Mouse (Mus musculus) midbrain, embryonic 11.5 days (tissue): ENCODE measurements around the gene Gapdhs. TPM values are rescaled to one million over a fixed set of nuclear protein-coding genes. Genes with fewer than 3 reads are reported as not detected.

Experiments used
- ATAC-seq: fragments of 200-750 bp; cut with Nextera tagmentation; 2 replicates; pipeline ENCODE4 v1.8.0; 2017; ENCODE audit warnings: moderate TSS enrichment, moderate library complexity; ENCODE audit not compliant: low FRiP score
- DNase-seq: peaks from one replicate; pipeline ENCODE4 v3.0.0; 2015; ENCODE audit warnings: low spot score; ENCODE audit errors: missing footprints
- H3K27ac ChIP-seq: fragments of 300-500 bp; sonication (generic); 2 replicates; pipeline ENCODE4 v1.5.1; 2014; ENCODE audit warnings: low read depth, low read length
- H3K27me3 ChIP-seq: fragments of 300-500 bp; sonication (generic); 2 replicates; pipeline ENCODE4 v1.6.1; 2014; ENCODE audit warnings: mild to moderate bottlenecking, low read length, moderate library complexity, mixed read lengths; ENCODE audit not compliant: control insufficient read depth, insufficient read depth
- H3K36me3 ChIP-seq: fragments of 300-500 bp; sonication (generic); 2 replicates; pipeline ENCODE4 v1.6.1; 2014; ENCODE audit warnings: mild to moderate bottlenecking, low read length, moderate library complexity, mixed read lengths; ENCODE audit not compliant: control insufficient read depth, insufficient read depth
- H3K4me1 ChIP-seq: fragments of 300-500 bp; sonication (generic); 2 replicates; pipeline ENCODE4 v1.6.1; 2014; ENCODE audit warnings: low read length; ENCODE audit not compliant: control insufficient read depth, insufficient read depth
- H3K4me2 ChIP-seq: fragments of 300-500 bp; sonication (generic); 2 replicates; pipeline ENCODE4 v1.6.1; 2014; ENCODE audit warnings: mild to moderate bottlenecking, moderate library complexity
- H3K4me3 ChIP-seq: fragments of 300-500 bp; sonication (generic); 2 replicates; pipeline ENCODE4 v1.5.1; 2014; ENCODE audit warnings: low read depth, low read length
- H3K9ac ChIP-seq: fragments of 300-500 bp; sonication (generic); 2 replicates; pipeline ENCODE4 v1.6.1; 2014; ENCODE audit warnings: low read length
- H3K9me3 ChIP-seq: fragments of 300-500 bp; sonication (generic); 2 replicates; pipeline ENCODE4 v1.6.1; 2016; ENCODE audit warnings: low read length; ENCODE audit not compliant: control insufficient read depth
- WGBS: fragments of 180-500 bp; shearing (Covaris S2); extraction: QIAGEN DNeasy Blood & Tissue Kit; methylation state at CpG from one replicate; pipeline ENCODE4 v1.1.7; 2014; 5-methylcytosine and 5-hydroxymethylcytosine counted together
- polyA plus RNA-seq: library from polyadenylated mRNA; unstranded; fragments of >200 nt; fragmentation: Nextera tagmentation; extraction: Ambion mirVana; gene quantifications from 2 replicates; pipeline ENCODE4 v1.2.1, GENCODE M21; 2014

Gapdhs gene
- polyA plus RNA-seq, 1 experiment from 2014 or later = 0.19 TPM

- Histone ChIP-seq H3K4me1 (peaks cover 16% of the 10 kb centered on the region), H3K4me3 (peak overlapping the region; percentile 78), H3K27me3 (no peaks in the 10 kb centered on the region), H3K36me3 (no peaks in the 10 kb centered on the region; the same call in 1 of the 2 replicates), H3K4me2 (peak overlapping the region; percentile 87), H3K9ac (peak overlapping the region; percentile 90), H3K9me3 (no peaks in the 10 kb centered on the region), H3K27ac (peak overlapping the region; percentile 82)
- ATAC-seq (no peak; the same call in 1 of the 2 replicates), DNase-seq (no peak)
- 8% methylated on average over 26 of the region's 26 CpGs for WGBS
Measured at GRCm38 (mm10) chr7:30728739-30729395, 14.6 kb downstream of the Gapdhs start.

GRCm38 (mm10) chr7:30728214-30728613 is 15.3 kb downstream of the Gapdhs start:
- DNase-seq = no peak
- Histone ChIP-seq H3K9ac (peak overlapping the region; percentile 90; the same call in 1 of the 2 replicates), H3K27me3 (no peaks in the 10 kb centered on the region), H3K4me1 (peaks cover 16% of the 10 kb centered on the region), H3K36me3 (no peaks in the 10 kb centered on the region), H3K4me3 (peak overlapping the region; percentile 78; the same call in 1 of the 2 replicates), H3K4me2 (peak overlapping the region; percentile 87), H3K9me3 (no peaks in the 10 kb centered on the region), H3K27ac (no peak overlapping the region)
- WGBS = 92% methylated on average over 6 of the region's 6 CpGs
- no peak for ATAC-seq

GRCm38 (mm10) chr7:30723274-30723953 is 20.1 kb downstream of the Gapdhs start:
- no peak overlapping the region for H3K4me3 ChIP-seq
- no peak overlapping the region for H3K9ac ChIP-seq
- DNase-seq (no peak), ATAC-seq (no peak)
- WGBS = 82% methylated on average over 6 of the region's 6 CpGs
- no peak overlapping the region for H3K27ac ChIP-seq
- peaks cover 5% of the 10 kb centered on the region for H3K4me1 ChIP-seq
- no peaks in the 10 kb centered on the region for H3K27me3 ChIP-seq
- H3K36me3 ChIP-seq = no peaks in the 10 kb centered on the region
- H3K4me2 ChIP-seq = no peak overlapping the region
- H3K9me3 ChIP-seq = no peaks in the 10 kb centered on the region

GRCm38 (mm10) chr7:30721286-30721685 is 22.2 kb downstream of the Gapdhs start:
- Histone ChIP-seq H3K27me3 (peaks cover 4% of the 10 kb centered on the region), H3K36me3 (no peaks in the 10 kb centered on the region), H3K4me2 (no peak overlapping the region), H3K9ac (no peak overlapping the region), H3K27ac (no peak overlapping the region), H3K4me1 (peaks cover 7% of the 10 kb centered on the region), H3K4me3 (no peak overlapping the region), H3K9me3 (no peaks in the 10 kb centered on the region)
- ATAC-seq = no peak
- WGBS = 80% methylated on average over 7 of the region's 7 CpGs
- no peak for DNase-seq

- Histone ChIP-seq H3K27ac (no peak overlapping the region), H3K9me3 (no peaks in the 10 kb centered on the region), H3K36me3 (no peaks in the 10 kb centered on the region), H3K4me2 (no peak overlapping the region), H3K4me1 (peaks cover 7% of the 10 kb centered on the region), H3K9ac (no peak overlapping the region), H3K27me3 (peaks cover 5% of the 10 kb centered on the region), H3K4me3 (no peak overlapping the region)
- ATAC-seq (no peak), DNase-seq (no peak)
- WGBS = 93% methylated on average over 5 of the region's 5 CpGs
Measured at GRCm38 (mm10) chr7:30719669-30720068, 23.8 kb downstream of the Gapdhs start.

- H3K9ac ChIP-seq = peak overlapping the region; percentile 44
- peaks cover 7% of the 10 kb centered on the region for H3K4me1 ChIP-seq
- no peak overlapping the region for H3K27ac ChIP-seq
- peak overlapping the region; percentile 30 for H3K4me3 ChIP-seq
- 8% methylated on average over 14 of the region's 14 CpGs for WGBS
- no peaks in the 10 kb centered on the region for H3K9me3 ChIP-seq
- DNase-seq = no peak
- H3K4me2 ChIP-seq = peak overlapping the region; percentile 59
- ATAC-seq = no peak
- H3K27me3 ChIP-seq = peaks cover 5% of the 10 kb centered on the region
- H3K36me3 ChIP-seq = no peaks in the 10 kb centered on the region
Measured at GRCm38 (mm10) chr7:30717716-30718046, 25.8 kb downstream of the Gapdhs start.

GRCm38 (mm10) chr7:30717006-30717715 is 26.3 kb downstream of the Gapdhs start:
- no peaks in the 10 kb centered on the region for H3K9me3 ChIP-seq
- peaks cover 7% of the 10 kb centered on the region for H3K4me1 ChIP-seq
- peak overlapping the region; percentile 30 for H3K4me3 ChIP-seq
- H3K9ac ChIP-seq = peak overlapping the region; percentile 44
- DNase-seq = peak; percentile 97
- no peak overlapping the region for H3K27ac ChIP-seq
- no peaks in the 10 kb centered on the region for H3K36me3 ChIP-seq
- WGBS = 2% methylated on average over 43 of the region's 43 CpGs
- peak overlapping the region; percentile 59 for H3K4me2 ChIP-seq
- peaks cover 5% of the 10 kb centered on the region for H3K27me3 ChIP-seq
- ATAC-seq = peak; percentile 96

GRCm38 (mm10) chr7:30711942-30712341 is 31.5 kb downstream of the Gapdhs start, which contains the start of gene Atp4a:
TSS of gene Atp4a (plus strand) at chr7:30712209.
- no peaks in the 10 kb centered on the region for H3K36me3 ChIP-seq
- no peak for DNase-seq
- peaks cover 1% of the 10 kb centered on the region; the same call in 1 of the 2 replicates for H3K4me1 ChIP-seq
- H3K9ac ChIP-seq = no peak within 1 kb of the TSS
- H3K4me3 ChIP-seq = no peak within 1 kb of the TSS
- no peak for ATAC-seq
- H3K9me3 ChIP-seq = no peaks in the 10 kb centered on the region
- H3K4me2 ChIP-seq = no peak within 1 kb of the TSS
- peaks cover 5% of the 10 kb centered on the region for H3K27me3 ChIP-seq
- H3K27ac ChIP-seq = no peak within 1 kb of the TSS
- WGBS = 85% methylated on average over 3 of the region's 3 CpGs

- no peaks in the 10 kb centered on the region for H3K36me3 ChIP-seq
- H3K4me2 ChIP-seq = no peak overlapping the region
- 87% methylated on average over 1 of the region's 1 CpGs for WGBS
- DNase-seq (no peak), ATAC-seq (no peak)
- no peaks in the 10 kb centered on the region for H3K9me3 ChIP-seq
- H3K27me3 ChIP-seq = no peaks in the 10 kb centered on the region
- no peak overlapping the region for H3K27ac ChIP-seq
- no peaks in the 10 kb centered on the region for H3K4me1 ChIP-seq
- no peak overlapping the region for H3K4me3 ChIP-seq
- no peak overlapping the region for H3K9ac ChIP-seq
Measured at GRCm38 (mm10) chr7:30707441-30707840, 36.0 kb downstream of the Gapdhs start.
